Mouse (Mus musculus): Measurements from ENCODE around the gene Wwtr1. TPM values are rescaled to one million over a fixed set of nuclear protein-coding genes. Genes with fewer than 3 reads are reported as not detected.

Gene Wwtr1
- polyA plus RNA-seq, 1 experiment from 2014 or later = 6.6 TPM

- ATAC-seq (ENCODE audit: low read depth) = no peak
- Histone ChIP-seq H3K4me1 (ENCODE audit: control insufficient read depth, insufficient read depth, low read length) (no peaks in the 10 kb centered on the region), H3K36me3 (ENCODE audit: control insufficient read depth, insufficient read depth, low read length) (no peaks in the 10 kb centered on the region), H3K27me3 (ENCODE audit: control insufficient read depth, insufficient read depth, low read length) (no peaks in the 10 kb centered on the region), H3K4me2 (ENCODE audit: low read depth, low read length) (no peak overlapping the region), H3K9ac (replicated peaks; ENCODE audit: low read depth, low read length) (no peak overlapping the region), H3K9me3 (ENCODE audit: control insufficient read depth, low read length) (no peaks in the 10 kb centered on the region), H3K4me3 (ENCODE audit: low read depth, low read length) (no peak overlapping the region), H3K27ac (ENCODE audit: low read depth, low read length) (no peak overlapping the region)
- WGBS = 85% methylated on average over 5 of the region's 5 CpGs
Measured at GRCm38 (mm10) chr3:57566655-57567054, 9.1 kb downstream of the Wwtr1 start.

GRCm38 (mm10) chr3:57563627-57564026 lies 12.1 kb downstream of the Wwtr1 start:
- no peak for ATAC-seq (ENCODE audit: low read depth)
- Histone ChIP-seq H3K9me3 (ENCODE audit: control insufficient read depth, low read length) (no peaks in the 10 kb centered on the region), H3K4me3 (ENCODE audit: low read depth, low read length) (no peak overlapping the region), H3K27ac (ENCODE audit: low read depth, low read length) (no peak overlapping the region), H3K27me3 (ENCODE audit: control insufficient read depth, insufficient read depth, low read length) (no peaks in the 10 kb centered on the region), H3K36me3 (ENCODE audit: control insufficient read depth, insufficient read depth, low read length) (no peaks in the 10 kb centered on the region), H3K9ac (replicated peaks; ENCODE audit: low read depth, low read length) (no peak overlapping the region), H3K4me2 (ENCODE audit: low read depth, low read length) (no peak overlapping the region), H3K4me1 (ENCODE audit: control insufficient read depth, insufficient read depth, low read length) (no peaks in the 10 kb centered on the region)
- WGBS = 91% methylated on average over 5 of the region's 5 CpGs

GRCm38 (mm10) chr3:57562996-57563506 lies 12.7 kb downstream of the Wwtr1 start:
- ATAC-seq (ENCODE audit: low read depth) = no peak
- Histone ChIP-seq H3K36me3 (ENCODE audit: control insufficient read depth, insufficient read depth, low read length) (no peaks in the 10 kb centered on the region), H3K4me1 (ENCODE audit: control insufficient read depth, insufficient read depth, low read length) (no peaks in the 10 kb centered on the region), H3K4me3 (ENCODE audit: low read depth, low read length) (no peak overlapping the region), H3K9ac (replicated peaks; ENCODE audit: low read depth, low read length) (no peak overlapping the region), H3K4me2 (ENCODE audit: low read depth, low read length) (no peak overlapping the region), H3K27me3 (ENCODE audit: control insufficient read depth, insufficient read depth, low read length) (no peaks in the 10 kb centered on the region), H3K9me3 (ENCODE audit: control insufficient read depth, low read length) (no peaks in the 10 kb centered on the region), H3K27ac (ENCODE audit: low read depth, low read length) (no peak overlapping the region)
- 54% methylated on average over 6 of the region's 6 CpGs for WGBS

- H3K4me1 ChIP-seq (ENCODE audit: control insufficient read depth, insufficient read depth, low read length) = no peaks in the 10 kb centered on the region
- H3K9ac ChIP-seq (replicated peaks; ENCODE audit: low read depth, low read length) = no peak overlapping the region
- H3K9me3 ChIP-seq (ENCODE audit: control insufficient read depth, low read length) = no peaks in the 10 kb centered on the region
- no peak overlapping the region for H3K27ac ChIP-seq (ENCODE audit: low read depth, low read length)
- no peaks in the 10 kb centered on the region for H3K36me3 ChIP-seq (ENCODE audit: control insufficient read depth, insufficient read depth, low read length)
- H3K4me2 ChIP-seq (ENCODE audit: low read depth, low read length) = no peak overlapping the region
- H3K4me3 ChIP-seq (ENCODE audit: low read depth, low read length) = no peak overlapping the region
- ATAC-seq (ENCODE audit: low read depth) = no peak
- 94% methylated on average over 6 of the region's 6 CpGs for WGBS
- no peaks in the 10 kb centered on the region for H3K27me3 ChIP-seq (ENCODE audit: control insufficient read depth, insufficient read depth, low read length)
Measured at GRCm38 (mm10) chr3:57558761-57559160, 16.9 kb downstream of the Wwtr1 start.

- H3K27ac ChIP-seq (ENCODE audit: low read depth, low read length) = no peak overlapping the region
- no peaks in the 10 kb centered on the region for H3K9me3 ChIP-seq (ENCODE audit: control insufficient read depth, low read length)
- no peak overlapping the region for H3K9ac ChIP-seq (replicated peaks; ENCODE audit: low read depth, low read length)
- H3K27me3 ChIP-seq (ENCODE audit: control insufficient read depth, insufficient read depth, low read length) = no peaks in the 10 kb centered on the region
- no peaks in the 10 kb centered on the region for H3K4me1 ChIP-seq (ENCODE audit: control insufficient read depth, insufficient read depth, low read length)
- WGBS = 96% methylated on average over 4 of the region's 4 CpGs
- no peak for ATAC-seq (ENCODE audit: low read depth)
- no peak overlapping the region for H3K4me3 ChIP-seq (ENCODE audit: low read depth, low read length)
- H3K4me2 ChIP-seq (ENCODE audit: low read depth, low read length) = no peak overlapping the region
- no peaks in the 10 kb centered on the region for H3K36me3 ChIP-seq (ENCODE audit: control insufficient read depth, insufficient read depth, low read length)
Measured at GRCm38 (mm10) chr3:57557408-57557807, 18.3 kb downstream of the Wwtr1 start.

GRCm38 (mm10) chr3:57555560-57555959 lies 20.1 kb downstream of the Wwtr1 start:
- Histone ChIP-seq H3K36me3 (ENCODE audit: control insufficient read depth, insufficient read depth, low read length) (no peaks in the 10 kb centered on the region), H3K9me3 (ENCODE audit: control insufficient read depth, low read length) (no peaks in the 10 kb centered on the region), H3K9ac (replicated peaks; ENCODE audit: low read depth, low read length) (no peak overlapping the region), H3K4me2 (ENCODE audit: low read depth, low read length) (no peak overlapping the region), H3K27me3 (ENCODE audit: control insufficient read depth, insufficient read depth, low read length) (no peaks in the 10 kb centered on the region), H3K4me1 (ENCODE audit: control insufficient read depth, insufficient read depth, low read length) (no peaks in the 10 kb centered on the region), H3K4me3 (ENCODE audit: low read depth, low read length) (no peak overlapping the region), H3K27ac (ENCODE audit: low read depth, low read length) (no peak overlapping the region)
- 68% methylated on average over 3 of the region's 3 CpGs for WGBS
- no peak for ATAC-seq (ENCODE audit: low read depth)

- Histone ChIP-seq H3K4me1 (ENCODE audit: control insufficient read depth, insufficient read depth, low read length) (no peaks in the 10 kb centered on the region), H3K9ac (replicated peaks; ENCODE audit: low read depth, low read length) (no peak overlapping the region), H3K36me3 (ENCODE audit: control insufficient read depth, insufficient read depth, low read length) (no peaks in the 10 kb centered on the region), H3K4me3 (ENCODE audit: low read depth, low read length) (no peak overlapping the region), H3K27ac (ENCODE audit: low read depth, low read length) (no peak overlapping the region), H3K4me2 (ENCODE audit: low read depth, low read length) (no peak overlapping the region), H3K27me3 (ENCODE audit: control insufficient read depth, insufficient read depth, low read length) (no peaks in the 10 kb centered on the region), H3K9me3 (ENCODE audit: control insufficient read depth, low read length) (no peaks in the 10 kb centered on the region)
- 90% methylated on average over 3 of the region's 3 CpGs for WGBS
- no peak for ATAC-seq (ENCODE audit: low read depth)
Measured at GRCm38 (mm10) chr3:57554890-57555239, 20.8 kb downstream of the Wwtr1 start.

GRCm38 (mm10) chr3:57554124-57554889 lies 21.4 kb downstream of the Wwtr1 start:
- ATAC-seq (ENCODE audit: low read depth) = no peak
- 92% methylated on average over 10 of the region's 10 CpGs for WGBS
- no peak overlapping the region for H3K4me2 ChIP-seq (ENCODE audit: low read depth, low read length)

GRCm38 (mm10) chr3:57553108-57553507 lies 22.6 kb downstream of the Wwtr1 start:
- no peak for ATAC-seq (ENCODE audit: low read depth)
- WGBS = 93% methylated on average over 5 of the region's 5 CpGs

More at GRCm38 (mm10) chr3:57554124-57554889, 21.4 kb downstream of the Wwtr1 start:
- no peaks in the 10 kb centered on the region for H3K4me1 ChIP-seq (ENCODE audit: control insufficient read depth, insufficient read depth, low read length)
- no peak overlapping the region for H3K4me3 ChIP-seq (ENCODE audit: low read depth, low read length)
- H3K36me3 ChIP-seq (ENCODE audit: control insufficient read depth, insufficient read depth, low read length) = no peaks in the 10 kb centered on the region
- no peaks in the 10 kb centered on the region for H3K27me3 ChIP-seq (ENCODE audit: control insufficient read depth, insufficient read depth, low read length)
- no peaks in the 10 kb centered on the region for H3K9me3 ChIP-seq (ENCODE audit: control insufficient read depth, low read length)
- no peak overlapping the region for H3K27ac ChIP-seq (ENCODE audit: low read depth, low read length)
- no peak overlapping the region for H3K9ac ChIP-seq (replicated peaks; ENCODE audit: low read depth, low read length)

More at GRCm38 (mm10) chr3:57553108-57553507, 22.6 kb downstream of the Wwtr1 start:
- no peaks in the 10 kb centered on the region for H3K27me3 ChIP-seq (ENCODE audit: control insufficient read depth, insufficient read depth, low read length)
- H3K4me1 ChIP-seq (ENCODE audit: control insufficient read depth, insufficient read depth, low read length) = no peaks in the 10 kb centered on the region
- no peak overlapping the region for H3K4me2 ChIP-seq (ENCODE audit: low read depth, low read length)
- no peaks in the 10 kb centered on the region for H3K9me3 ChIP-seq (ENCODE audit: control insufficient read depth, low read length)
- H3K36me3 ChIP-seq (ENCODE audit: control insufficient read depth, insufficient read depth, low read length) = no peaks in the 10 kb centered on the region
- H3K4me3 ChIP-seq (ENCODE audit: low read depth, low read length) = no peak overlapping the region
- H3K27ac ChIP-seq (ENCODE audit: low read depth, low read length) = no peak overlapping the region
- H3K9ac ChIP-seq (replicated peaks; ENCODE audit: low read depth, low read length) = no peak overlapping the region
